Mouse (Mus musculus) embryonic facial prominence, embryonic 12.5 days (tissue): Measurements from ENCODE around the gene Wfdc2. TPM values are rescaled to one million over a fixed set of nuclear protein-coding genes. Genes with fewer than 3 reads are reported as not detected.
"Not testable (repeated sequence)": the region's sequence is repeated elsewhere in the genome, so short reads cannot be mapped to it uniquely, and the experiment has no call there.

ENCODE experiments used
- ATAC-seq: fragments of 200-750 bp; cut with Nextera tagmentation; 2 replicates; pipeline ENCODE4 v1.8.0; 2017; ENCODE audit not compliant: insufficient number of reproducible peaks, insufficient read depth, low FRiP score, low TSS enrichment
- H3K27ac ChIP-seq: fragments of 300-500 bp; sonication (generic); 2 replicates; pipeline ENCODE4 v1.5.1; 2016; ENCODE audit warnings: mild to moderate bottlenecking
- H3K27me3 ChIP-seq: fragments of 300-500 bp; sonication (generic); 2 replicates; pipeline ENCODE4 v1.6.1; 2016; ENCODE audit warnings: mild to moderate bottlenecking, moderate library complexity
- H3K36me3 ChIP-seq: fragments of 300-500 bp; sonication (generic); 2 replicates; pipeline ENCODE4 v1.6.1; 2016; ENCODE audit warnings: mild to moderate bottlenecking
- H3K4me1 ChIP-seq: fragments of 300-500 bp; sonication (generic); 2 replicates; pipeline ENCODE4 v1.6.1; 2016
- H3K4me2 ChIP-seq: fragments of 300-500 bp; sonication (generic); replicated peaks from 2 replicates; pipeline ENCODE4 v1.6.1; 2016; ENCODE audit warnings: mild to moderate bottlenecking, moderate library complexity
- H3K4me3 ChIP-seq: fragments of 300-500 bp; sonication (generic); 2 replicates; pipeline ENCODE4 v1.5.1; 2016; ENCODE audit warnings: mild to moderate bottlenecking
- H3K9ac ChIP-seq: fragments of 300-500 bp; sonication (generic); 2 replicates; pipeline ENCODE4 v1.6.1; 2016; ENCODE audit warnings: mild to moderate bottlenecking, moderate library complexity
- H3K9me3 ChIP-seq: fragments of 300-500 bp; sonication (generic); 2 replicates; pipeline ENCODE4 v1.6.1; 2016; ENCODE audit warnings: mild to moderate bottlenecking, moderate library complexity
- WGBS: fragments of 180-500 bp; shearing (Covaris S2); methylation state at CpG from one replicate; pipeline ENCODE4 v1.1.7; 2016; 5-methylcytosine and 5-hydroxymethylcytosine counted together
- polyA plus RNA-seq: library from polyadenylated mRNA; unstranded; fragments of >200 nt; fragmentation: Nextera tagmentation; extraction: Ambion mirVana; gene quantifications from 2 replicates; pipeline ENCODE4 v1.2.1, GENCODE M21; 2016

Wfdc2 gene
- polyA plus RNA-seq, 1 experiment from 2014 or later, result 49.9 TPM

GRCm38 (mm10) chr2:164585025-164585725 lies 23.0 kb downstream of the Wfdc2 start, which contains the start of gene Wfdc6a:
Gene Wfdc6a (minus strand): TSS chr2:164585447.
- not testable (repeated sequence) for H3K9ac ChIP-seq, H3K4me3 ChIP-seq, H3K4me2 ChIP-seq, H3K9me3 ChIP-seq, H3K27ac ChIP-seq, H3K27me3 ChIP-seq, H3K4me1 ChIP-seq, ATAC-seq, H3K36me3 ChIP-seq
- 60% methylated on average over 13 of the region's 13 CpGs for WGBS

- WGBS, result 8% methylated on average over 4 of the region's 4 CpGs
- H3K27ac ChIP-seq, result no peak overlapping the region
- no peak for ATAC-seq
These were observed 29.8 kb downstream of the Wfdc2 start for GRCm38 (mm10) chr2:164592014-164592413.

GRCm38 (mm10) chr2:164593494-164593893 lies 31.3 kb downstream of the Wfdc2 start, which contains the start of gene Eppin:
Gene Eppin (minus strand): TSS chr2:164593594.
- no peak within 1 kb of the TSS for H3K9ac ChIP-seq
- H3K4me1 ChIP-seq, result no peaks in the 10 kb centered on the region
- H3K36me3 ChIP-seq, result no peaks in the 10 kb centered on the region
- H3K9me3 ChIP-seq, result no peaks in the 10 kb centered on the region
- H3K4me2 ChIP-seq, result no peak within 1 kb of the TSS
- no peaks in the 10 kb centered on the region for H3K27me3 ChIP-seq
- H3K4me3 ChIP-seq, result no peak within 1 kb of the TSS
- WGBS, result 80% methylated on average over 4 of the region's 4 CpGs
- ATAC-seq, result no peak
- no peak within 1 kb of the TSS for H3K27ac ChIP-seq

More at GRCm38 (mm10) chr2:164592014-164592413, 29.8 kb downstream of the Wfdc2 start:
- Histone ChIP-seq H3K4me2 (no peak overlapping the region), H3K9ac (no peak overlapping the region), H3K27me3 (no peaks in the 10 kb centered on the region), H3K4me1 (no peaks in the 10 kb centered on the region), H3K9me3 (no peaks in the 10 kb centered on the region), H3K36me3 (no peaks in the 10 kb centered on the region), H3K4me3 (no peak overlapping the region)

- Histone ChIP-seq H3K36me3 (no peaks in the 10 kb centered on the region), H3K9me3 (peaks cover 6% of the 10 kb centered on the region; the same call in 1 of the 2 replicates), H3K4me2 (no peak overlapping the region), H3K27me3 (no peaks in the 10 kb centered on the region), H3K27ac (no peak overlapping the region), H3K4me3 (no peak overlapping the region), H3K4me1 (no peaks in the 10 kb centered on the region), H3K9ac (no peak overlapping the region)
- 75% methylated on average over 3 of the region's 3 CpGs for WGBS
- ATAC-seq, result no peak
These were observed 38.0 kb downstream of the Wfdc2 start for GRCm38 (mm10) chr2:164600179-164600578.

- no peak overlapping the region for H3K4me2 ChIP-seq
- H3K9me3 ChIP-seq, result peaks cover 6% of the 10 kb centered on the region; the same call in 1 of the 2 replicates
- no peak overlapping the region for H3K27ac ChIP-seq
- no peaks in the 10 kb centered on the region for H3K36me3 ChIP-seq
- ATAC-seq, result no peak
- 93% methylated on average over 3 of the region's 3 CpGs for WGBS
- H3K9ac ChIP-seq, result no peak overlapping the region
- H3K4me1 ChIP-seq, result no peaks in the 10 kb centered on the region
- 0 out of 2 replicates have a peak, but pooled peaks cover 2% of the 10 kb centered on the region for H3K27me3 ChIP-seq
- H3K4me3 ChIP-seq, result no peak overlapping the region
These were observed 41.3 kb downstream of the Wfdc2 start for GRCm38 (mm10) chr2:164603482-164603881.

GRCm38 (mm10) chr2:164604411-164604810 lies 42.2 kb downstream of the Wfdc2 start:
- Histone ChIP-seq H3K9me3 (peaks cover 6% of the 10 kb centered on the region; the same call in 1 of the 2 replicates), H3K27me3 (0 out of 2 replicates have a peak, but pooled peaks cover 2% of the 10 kb centered on the region), H3K27ac (no peak overlapping the region), H3K36me3 (no peaks in the 10 kb centered on the region), H3K9ac (no peak overlapping the region), H3K4me3 (no peak overlapping the region), H3K4me1 (no peaks in the 10 kb centered on the region), H3K4me2 (no peak overlapping the region)
- WGBS, result 89% methylated on average over 8 of the region's 8 CpGs
- no peak for ATAC-seq

- 77% methylated on average over 6 of the region's 6 CpGs for WGBS
These were observed 46.6 kb downstream of the Wfdc2 start for GRCm38 (mm10) chr2:164608781-164609180.

GRCm38 (mm10) chr2:164613471-164613870 lies 51.3 kb downstream of the Wfdc2 start, which contains the start of the genes Wfdc6b and Wfdc8:
Gene Wfdc6b (plus strand): TSS chr2:164613522.
Gene Wfdc8 (minus strand): TSS chr2:164613626.
- 61% methylated on average over 8 of the region's 8 CpGs for WGBS
- not testable (repeated sequence) for H3K36me3 ChIP-seq, H3K27me3 ChIP-seq, H3K27ac ChIP-seq, H3K4me2 ChIP-seq, H3K9ac ChIP-seq, H3K9me3 ChIP-seq, ATAC-seq, H3K4me3 ChIP-seq, H3K4me1 ChIP-seq

More at GRCm38 (mm10) chr2:164608781-164609180, 46.6 kb downstream of the Wfdc2 start:
- no peaks in the 10 kb centered on the region for H3K36me3 ChIP-seq
- no peaks in the 10 kb centered on the region for H3K9me3 ChIP-seq
- no peak for ATAC-seq
- H3K4me2 ChIP-seq, result no peak overlapping the region
- H3K4me1 ChIP-seq, result peaks cover 6% of the 10 kb centered on the region; the same call in 1 of the 2 replicates
- H3K27ac ChIP-seq, result no peak overlapping the region
- 0 out of 2 replicates have a peak, but pooled peaks cover 2% of the 10 kb centered on the region for H3K27me3 ChIP-seq
- no peak overlapping the region for H3K4me3 ChIP-seq
- H3K9ac ChIP-seq, result no peak overlapping the region

- Histone ChIP-seq H3K4me2 (no peak overlapping the region), H3K27me3 (no peaks in the 10 kb centered on the region), H3K36me3 (no peaks in the 10 kb centered on the region), H3K4me3 (no peak overlapping the region), H3K27ac (no peak overlapping the region), H3K9ac (no peak overlapping the region), H3K4me1 (peaks cover 6% of the 10 kb centered on the region; the same call in 1 of the 2 replicates), H3K9me3 (no peaks in the 10 kb centered on the region)
- 91% methylated on average over 3 of the region's 3 CpGs for WGBS
- ATAC-seq, result no peak
These were observed 53.2 kb downstream of the Wfdc2 start for GRCm38 (mm10) chr2:164615386-164615785.

Other genes starting within 250 kb of the Wfdc2 start
- not detected in 2 replicates for gene Svs6, start 245.7 kb upstream of the Wfdc2 start, polyA plus RNA-seq
- not detected in 2 replicates for gene Svs5, start 229.7 kb upstream of the Wfdc2 start, polyA plus RNA-seq
- 0.96 and 1.5 TPM in 2 replicates for gene Slpi, start 173.3 kb upstream of the Wfdc2 start, polyA plus RNA-seq
- gene Rbpjl, start 159.3 kb upstream of the Wfdc2 start, polyA plus RNA-seq, result 0.46 and 0.53 TPM in 2 replicates
- 36.2 and 43.9 TPM in 2 replicates for gene Matn4, start 157.3 kb upstream of the Wfdc2 start, polyA plus RNA-seq
- gene Sdc4, start 118.5 kb upstream of the Wfdc2 start, polyA plus RNA-seq, result 42.6 and 44.4 TPM in 2 replicates
- gene Sys1, start 105.4 kb upstream of the Wfdc2 start, polyA plus RNA-seq, result 65.4 and 66.8 TPM in 2 replicates
- 6.1 and 6.5 TPM in 2 replicates for gene Gm20458, start 101.4 kb upstream of the Wfdc2 start, polyA plus RNA-seq
- gene Trp53tg5, start 88.7 kb upstream of the Wfdc2 start, polyA plus RNA-seq, result not detected in 2 replicates
- gene Dbndd2, start 76.3 kb upstream of the Wfdc2 start, polyA plus RNA-seq, result 1.7 and 2.2 TPM in 2 replicates
- gene Pigt, start 64.9 kb upstream of the Wfdc2 start, polyA plus RNA-seq, result 36.7 and 37.7 TPM in 2 replicates
- gene Spint3, start 11.0 kb downstream of the Wfdc2 start, polyA plus RNA-seq, result not detected in 2 replicates
- not detected in 2 replicates for gene Wfdc6a, start 23.0 kb downstream of the Wfdc2 start, polyA plus RNA-seq
- not detected in 2 replicates for gene Eppin, start 31.2 kb downstream of the Wfdc2 start, polyA plus RNA-seq
- not detected in 2 replicates for gene Wfdc6b, start 51.1 kb downstream of the Wfdc2 start, polyA plus RNA-seq
- not detected in 2 replicates for gene Wfdc8, start 51.2 kb downstream of the Wfdc2 start, polyA plus RNA-seq
- gene Wfdc16, start 76.4 kb downstream of the Wfdc2 start, polyA plus RNA-seq, result not detected in 2 replicates
- gene Wfdc10, start 93.6 kb downstream of the Wfdc2 start, polyA plus RNA-seq, result not detected in 2 replicates
- gene Wfdc9, start 94.2 kb downstream of the Wfdc2 start, polyA plus RNA-seq, result not detected in 2 replicates
- gene Wfdc11, start 111.7 kb downstream of the Wfdc2 start, polyA plus RNA-seq, result not detected in 2 replicates
- 0.45 TPM in 1 of 2 replicates, not detected in the other for gene Wfdc13, start 122.7 kb downstream of the Wfdc2 start, polyA plus RNA-seq
- not detected in 2 replicates for gene Spint4, start 136.1 kb downstream of the Wfdc2 start, polyA plus RNA-seq
- gene Spint5, start 152.9 kb downstream of the Wfdc2 start, polyA plus RNA-seq, result not detected in 2 replicates
- 0.72 and 1.3 TPM in 2 replicates for gene Wfdc3, start 183.5 kb downstream of the Wfdc2 start, polyA plus RNA-seq
- gene Dnttip1, start 183.6 kb downstream of the Wfdc2 start, polyA plus RNA-seq, result 92.5 and 97.1 TPM in 2 replicates
- gene Ube2c, start 207.5 kb downstream of the Wfdc2 start, polyA plus RNA-seq, result 472 and 488 TPM in 2 replicates
- gene Tnnc2, start 217.6 kb downstream of the Wfdc2 start, polyA plus RNA-seq, result 31.7 and 40.6 TPM in 2 replicates
- gene Snx21, start 223.4 kb downstream of the Wfdc2 start, polyA plus RNA-seq, result 18.3 and 19.6 TPM in 2 replicates
- gene Acot8, start 242.5 kb downstream of the Wfdc2 start, polyA plus RNA-seq, result 16.8 and 16.9 TPM in 2 replicates
- 9.0 and 9.5 TPM in 2 replicates for gene Zswim3, start 242.7 kb downstream of the Wfdc2 start, polyA plus RNA-seq